Mouse (Mus musculus) heart, postnatal 14 days (tissue): ENCODE data around the gene Hacl1. TPM values are rescaled to one million over a fixed set of nuclear protein-coding genes. Genes with fewer than 3 reads are reported as not detected.

Source experiments
- DNase-seq, 2 experiments: peaks; one replicate each; pipeline ENCODE4 v3.0.0; 2021 to 2022
- intact Hi-C: fragments of 180-260 bp; cut with DNase I; formaldehyde crosslinking; loops from one replicate; pipeline ENCODE4 v1.15.1; 2025
- total RNA-seq, 2 experiments: library from RNA; stranded (reverse); gene quantifications; 2 replicates each; pipeline ENCODE4 v1.2.3; 2021

The Hacl1 gene
- total RNA-seq, 2 experiments from 2014 or later = 8.8 to 13.1 TPM

- intact Hi-C loops = no loop called here
Observed at GRCm38 (mm10) chr14:31555963-31556434, 85.1 kb downstream of the Hacl1 start.

GRCm38 (mm10) chr14:31555021-31555420 lies 86.1 kb downstream of the Hacl1 start:
- no peak for DNase-seq
- intact Hi-C loops = no loop called here

More at GRCm38 (mm10) chr14:31555963-31556434, 85.1 kb downstream of the Hacl1 start:
- no peak for DNase-seq

Other genes starting within 250 kb of the Hacl1 start
- gene Sh3bp5, start 205.2 kb downstream of the Hacl1 start, total RNA-seq = 10 to 100 TPM; 44.4 to 47.3 TPM
- 10 to 100 TPM; 12.2 to 12.6 TPM for gene Eaf1, start 146.9 kb downstream of the Hacl1 start, total RNA-seq
- 10 to 100 TPM; 11.6 to 12.3 TPM for gene Mettl6, start 146.2 kb downstream of the Hacl1 start, total RNA-seq
- gene Colq, start 49.9 kb downstream of the Hacl1 start, total RNA-seq = 1 to 10 TPM; 7.1 to 9.5 TPM
- 1 to 10 TPM in 1 of 2 experiments, under 1 TPM in 1; 0.85 to 1.2 TPM for gene Gm49387, start 408 bp downstream of the Hacl1 start, total RNA-seq
- gene Btd, start 258 bp downstream of the Hacl1 start, total RNA-seq = 10 to 100 TPM; 11.0 to 13.8 TPM
- gene Ankrd28, start 189.4 kb upstream of the Hacl1 start, total RNA-seq = 10 to 100 TPM; 26.9 to 28.7 TPM